Mouse (Mus musculus) midbrain, embryonic 15.5 days (tissue): ENCODE results near the gene Gm5868. TPM values are rescaled to one million over a fixed set of nuclear protein-coding genes. Genes with fewer than 3 reads are reported as not detected.

ENCODE experiments used
- polyA plus RNA-seq: library from polyadenylated mRNA; unstranded; fragments of >200 nt; fragmentation: Nextera tagmentation; extraction: Ambion mirVana; gene quantifications from 2 replicates; pipeline ENCODE4 v1.2.1, GENCODE M21; 2015

Gene Gm5868
- polyA plus RNA-seq, 1 experiment from 2014 or later = 7.2 TPM

Other genes starting within 250 kb of the Gm5868 start
- 1.1 and 1.2 TPM in 2 replicates for gene Corin, start 83.1 kb downstream of the Gm5868 start, polyA plus RNA-seq
- 13.9 and 14.5 TPM in 2 replicates for gene Nfxl1, start 27.9 kb downstream of the Gm5868 start, polyA plus RNA-seq
- 3.0 and 3.1 TPM in 2 replicates for gene Zar1, start 6.3 kb downstream of the Gm5868 start, polyA plus RNA-seq
- not detected in 2 replicates for gene Cnga1, start 56.7 kb upstream of the Gm5868 start, polyA plus RNA-seq
- gene Nipal1, start 60.2 kb upstream of the Gm5868 start, polyA plus RNA-seq = 0.93 and 1.6 TPM in 2 replicates
- 0.14 and 0.17 TPM in 2 replicates for gene Txk, start 165.2 kb upstream of the Gm5868 start, polyA plus RNA-seq